Mouse (Mus musculus) limb, embryonic 11.5 days (tissue): ENCODE measurements around the gene Osbpl5. TPM values are rescaled to one million over a fixed set of nuclear protein-coding genes. Genes with fewer than 3 reads are reported as not detected.

ENCODE experiments used
- ATAC-seq: fragments of 200-750 bp; cut with Nextera tagmentation; 2 replicates; pipeline ENCODE4 v1.8.0; 2017; ENCODE audit warnings: low read depth; ENCODE audit not compliant: insufficient number of reproducible peaks, low FRiP score, low TSS enrichment
- DNase-seq: peaks from one replicate; pipeline ENCODE4 v3.0.0-alpha.2; 2015; ENCODE audit warnings: low spot score
- H3K27ac ChIP-seq: fragments of 300-500 bp; sonication (generic); replicated peaks from 2 replicates; pipeline ENCODE4 v1.5.1; 2014; ENCODE audit warnings: low read depth, mild to moderate bottlenecking, low read length
- H3K27me3 ChIP-seq: fragments of 300-500 bp; sonication (generic); 2 replicates; pipeline ENCODE4 v1.6.1; 2014; ENCODE audit warnings: mild to moderate bottlenecking, low read length, mixed read lengths; ENCODE audit not compliant: control insufficient read depth, insufficient read depth
- H3K36me3 ChIP-seq: fragments of 300-500 bp; sonication (generic); 2 replicates; pipeline ENCODE4 v1.6.1; 2014; ENCODE audit warnings: mild to moderate bottlenecking, low read length, moderate library complexity, mixed read lengths; ENCODE audit not compliant: control insufficient read depth, insufficient read depth
- H3K4me1 ChIP-seq: fragments of 300-500 bp; sonication (generic); 2 replicates; pipeline ENCODE4 v1.6.1; 2014; ENCODE audit warnings: low read length, mixed read lengths; ENCODE audit not compliant: control insufficient read depth, insufficient read depth
- H3K4me2 ChIP-seq: fragments of 300-500 bp; sonication (generic); 2 replicates; pipeline ENCODE4 v1.6.1; 2014; ENCODE audit warnings: low read depth, mild to moderate bottlenecking, moderate library complexity; ENCODE audit not compliant: severe bottlenecking
- H3K4me3 ChIP-seq: fragments of 300-500 bp; sonication (generic); 2 replicates; pipeline ENCODE4 v1.5.1; 2014; ENCODE audit warnings: low read depth, low read length
- H3K9ac ChIP-seq: fragments of 300-500 bp; sonication (generic); 2 replicates; pipeline ENCODE4 v1.6.1; 2014; ENCODE audit warnings: mild to moderate bottlenecking, low read length
- H3K9me3 ChIP-seq: fragments of 300-500 bp; sonication (generic); 2 replicates; pipeline ENCODE4 v1.6.1; 2016; ENCODE audit warnings: low read length; ENCODE audit not compliant: control insufficient read depth
- WGBS: fragments of 180-500 bp; shearing (Covaris S2); extraction: QIAGEN DNeasy Blood & Tissue Kit; methylation state at CpG from one replicate; pipeline ENCODE4 v1.1.7; 2014; 5-methylcytosine and 5-hydroxymethylcytosine counted together
- polyA plus RNA-seq: library from polyadenylated mRNA; unstranded; fragments of >200 nt; fragmentation: Nextera tagmentation; extraction: Ambion mirVana; gene quantifications from 2 replicates; pipeline ENCODE4 v1.2.1, GENCODE M21; 2014

Osbpl5 gene
- polyA plus RNA-seq, 1 experiment from 2014 or later, result 17.9 TPM

DNA sequence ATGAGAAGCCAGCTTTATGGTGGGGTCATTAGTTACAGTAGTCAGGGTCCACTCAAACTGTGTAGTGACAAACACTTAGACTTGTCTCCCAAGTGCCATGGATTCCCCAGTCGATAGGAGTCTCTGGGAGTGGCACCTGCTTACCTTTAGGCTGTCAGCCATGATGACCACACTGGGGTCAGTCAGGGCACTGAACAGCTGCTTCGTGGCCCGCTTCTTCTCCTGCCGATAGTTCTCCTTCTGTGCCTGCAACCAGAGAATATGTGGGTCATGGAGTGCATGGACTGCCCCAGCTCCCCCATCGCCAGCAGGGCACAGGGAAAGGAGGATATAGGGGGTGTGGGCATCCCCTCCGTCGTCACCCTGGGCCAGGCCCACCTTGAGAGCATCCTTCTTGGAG lies 47.4 kb downstream of the Osbpl5 start:
- H3K36me3 ChIP-seq, result 0 out of 2 replicates have a peak, but pooled peaks cover 4% of the 10 kb centered on the region
- no peak for ATAC-seq
- WGBS, result 90% methylated on average over 7 of the region's 7 CpGs

DNA sequence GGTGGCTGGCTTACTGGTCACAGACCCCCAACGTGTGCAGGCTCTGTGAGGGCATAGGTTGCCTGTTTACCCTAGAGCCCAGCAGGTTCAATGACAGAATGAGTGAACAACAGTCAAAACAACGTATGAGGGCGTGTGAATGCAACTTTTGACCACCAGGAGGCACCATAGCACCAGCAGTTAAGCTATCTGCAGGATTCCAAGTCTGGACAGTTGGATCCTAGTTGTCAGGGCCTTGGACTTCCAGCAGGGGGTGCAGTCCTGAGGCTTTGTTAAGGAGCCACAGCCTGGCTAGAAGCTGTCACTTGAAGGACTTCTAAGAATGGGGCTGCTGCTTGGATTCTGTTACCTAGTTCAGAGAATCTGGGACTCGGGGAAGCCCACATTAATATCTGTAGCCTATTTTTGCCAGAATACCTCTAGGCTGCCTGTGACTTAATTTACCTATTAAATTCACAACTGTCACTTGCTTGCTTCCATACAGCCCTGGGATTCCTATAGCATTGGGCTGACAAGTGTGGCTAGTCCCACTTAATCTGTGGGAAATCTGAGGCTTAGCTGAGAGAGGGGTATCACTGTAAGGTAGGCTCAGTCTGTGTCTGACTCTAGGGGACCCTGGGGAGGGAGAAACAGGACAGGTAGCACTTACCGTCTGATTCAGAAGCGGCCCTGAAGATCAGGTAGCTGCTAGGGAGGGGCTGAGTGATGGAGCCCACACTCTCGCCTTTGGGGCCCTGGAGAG lies 49.9 kb downstream of the Osbpl5 start:
- peak; percentile 95 for DNase-seq
- Histone ChIP-seq H3K4me2 (no peak overlapping the region), H3K4me1 (no peaks in the 10 kb centered on the region), H3K9ac (no peak overlapping the region), H3K9me3 (no peaks in the 10 kb centered on the region), H3K36me3 (0 out of 2 replicates have a peak, but pooled peaks cover 7% of the 10 kb centered on the region), H3K27me3 (no peaks in the 10 kb centered on the region), H3K4me3 (no peak overlapping the region), H3K27ac (no peak overlapping the region)
- no peak; the same call in 1 of the 2 replicates for ATAC-seq
- WGBS, result 38% methylated on average over 7 of the region's 7 CpGs

More for the DNA sequence above, 47.4 kb downstream of the Osbpl5 start:
- H3K9ac ChIP-seq, result no peak overlapping the region
- no peaks in the 10 kb centered on the region for H3K9me3 ChIP-seq
- H3K27ac ChIP-seq, result no peak overlapping the region
- H3K4me1 ChIP-seq, result no peaks in the 10 kb centered on the region
- DNase-seq, result no peak
- H3K4me2 ChIP-seq, result no peak overlapping the region
- no peak overlapping the region for H3K4me3 ChIP-seq
- H3K27me3 ChIP-seq, result no peaks in the 10 kb centered on the region

DNA sequence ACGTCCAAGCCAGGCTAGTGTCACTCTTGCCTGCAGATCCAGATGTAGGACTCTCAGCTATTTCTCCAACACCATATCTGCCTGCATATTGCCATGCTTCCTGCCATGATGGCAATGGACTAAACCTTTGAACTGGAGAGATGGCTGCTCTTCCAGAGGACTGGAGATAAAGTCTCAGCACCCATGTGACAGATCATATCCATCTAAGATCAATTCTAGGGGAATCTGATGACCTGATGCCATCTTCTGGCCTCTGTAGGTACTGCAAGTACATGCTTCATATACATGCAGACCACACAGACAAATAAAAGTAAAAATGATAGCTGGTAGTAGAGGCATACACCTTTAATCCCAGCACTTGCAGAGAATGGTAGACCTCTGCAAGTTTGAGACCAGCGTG lies 60.6 kb downstream of the Osbpl5 start:
- WGBS, result 70% methylated on average over 2 of the region's 2 CpGs
- Histone ChIP-seq H3K27me3 (no peaks in the 10 kb centered on the region), H3K4me2 (no peak overlapping the region), H3K27ac (no peak overlapping the region), H3K4me1 (no peaks in the 10 kb centered on the region), H3K36me3 (peaks cover 5% of the 10 kb centered on the region; the same call in 1 of the 2 replicates), H3K4me3 (no peak overlapping the region), H3K9ac (no peak overlapping the region), H3K9me3 (no peaks in the 10 kb centered on the region)
- DNase-seq (peak; percentile 48), ATAC-seq (no peak)

DNA sequence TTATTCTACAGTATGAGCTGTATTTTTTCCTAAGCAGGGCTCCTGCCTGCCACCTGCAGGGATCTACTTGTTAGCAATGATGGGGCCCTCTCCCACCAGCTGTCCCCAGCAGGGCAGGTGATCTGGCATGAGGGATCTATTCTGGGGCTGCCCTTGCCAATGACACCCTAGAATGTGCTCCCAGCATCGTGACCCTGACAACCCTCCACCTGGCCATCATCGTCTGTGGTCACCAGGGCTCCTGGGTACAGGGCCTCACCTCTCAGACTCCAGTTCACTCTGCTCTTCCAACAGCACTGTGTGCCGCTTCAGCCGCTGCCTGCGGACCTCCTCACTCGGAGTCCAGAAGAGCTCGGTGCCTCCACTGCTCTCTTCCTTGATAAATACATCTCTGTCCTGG lies 62.2 kb downstream of the Osbpl5 start:
- H3K9me3 ChIP-seq, result no peaks in the 10 kb centered on the region
- H3K27ac ChIP-seq, result no peak overlapping the region
- H3K4me3 ChIP-seq, result no peak overlapping the region
- no peak for ATAC-seq
- H3K27me3 ChIP-seq, result no peaks in the 10 kb centered on the region
- H3K36me3 ChIP-seq, result peaks cover 6% of the 10 kb centered on the region; the same call in 1 of the 2 replicates
- DNase-seq, result no peak
- WGBS, result 92% methylated on average over 7 of the region's 7 CpGs
- no peaks in the 10 kb centered on the region for H3K4me1 ChIP-seq
- no peak overlapping the region for H3K9ac ChIP-seq
- no peak overlapping the region for H3K4me2 ChIP-seq

DNA sequence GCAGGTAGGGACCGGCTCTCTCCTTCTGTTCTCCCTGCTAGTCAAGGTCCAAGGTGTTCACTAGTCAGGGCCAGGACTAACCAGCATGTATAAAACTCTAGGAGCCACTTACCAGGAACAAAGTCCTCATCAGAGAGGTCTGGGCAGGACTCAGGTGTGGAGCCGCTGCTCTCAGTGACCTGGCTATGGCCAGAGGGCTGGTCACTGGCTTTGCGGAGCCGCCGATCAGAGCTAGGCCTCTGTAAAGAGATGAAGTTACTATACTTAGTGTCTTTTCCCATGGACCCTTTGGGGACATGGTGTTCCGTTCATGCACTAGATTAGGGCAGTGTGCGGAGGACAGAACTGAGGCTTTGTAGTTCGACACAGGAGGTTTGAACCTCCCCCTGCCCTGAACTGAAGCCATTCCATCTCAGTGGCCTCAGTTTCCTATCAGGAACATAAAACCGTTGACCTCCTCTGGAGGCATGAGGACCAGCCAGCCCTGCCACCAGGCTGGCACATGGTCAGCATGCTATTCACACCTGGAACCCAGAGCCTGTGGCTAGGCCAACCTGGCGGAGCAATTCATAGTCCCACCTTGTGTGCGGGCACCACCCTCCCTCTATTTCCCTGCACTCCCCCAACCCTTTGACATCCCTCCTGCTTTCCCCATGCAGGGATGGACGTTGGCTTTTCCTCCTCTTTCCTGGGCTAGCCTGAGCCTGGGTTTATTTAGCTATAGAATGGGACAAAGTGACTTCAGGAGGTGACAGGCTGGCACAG lies 63.9 kb downstream of the Osbpl5 start:
- Histone ChIP-seq H3K9ac (no peak overlapping the region), H3K9me3 (no peaks in the 10 kb centered on the region), H3K4me1 (no peaks in the 10 kb centered on the region), H3K4me3 (no peak overlapping the region), H3K27me3 (no peaks in the 10 kb centered on the region), H3K4me2 (no peak overlapping the region), H3K27ac (no peak overlapping the region), H3K36me3 (peaks cover 9% of the 10 kb centered on the region; the same call in 1 of the 2 replicates)
- no peak for DNase-seq
- 89% methylated on average over 12 of the region's 12 CpGs for WGBS
- no peak for ATAC-seq

DNA sequence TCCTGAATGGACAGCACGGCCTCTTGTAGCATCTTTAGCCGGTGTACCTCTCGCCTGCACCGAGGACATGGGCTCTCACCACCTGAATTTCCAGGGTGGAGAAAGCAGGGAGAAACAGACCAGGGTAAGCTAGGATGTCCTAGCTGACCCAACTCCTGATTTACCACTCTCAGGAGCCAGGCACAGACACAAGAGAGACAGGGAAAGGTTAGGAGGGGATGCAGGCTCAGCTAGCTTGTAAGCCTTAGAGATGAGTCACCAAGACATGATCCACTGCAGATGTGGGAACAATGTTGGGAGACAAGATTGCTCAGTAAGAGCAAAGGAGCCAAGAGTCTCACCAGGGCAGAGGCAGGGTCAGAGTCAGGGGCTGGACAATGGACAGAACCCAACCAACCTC lies 64.9 kb downstream of the Osbpl5 start:
- no peaks in the 10 kb centered on the region for H3K27me3 ChIP-seq
- WGBS, result 94% methylated on average over 4 of the region's 4 CpGs
- H3K27ac ChIP-seq, result no peak overlapping the region
- H3K9ac ChIP-seq, result no peak overlapping the region
- H3K36me3 ChIP-seq, result peaks cover 9% of the 10 kb centered on the region; the same call in 1 of the 2 replicates
- no peaks in the 10 kb centered on the region for H3K4me1 ChIP-seq
- no peak for ATAC-seq
- no peaks in the 10 kb centered on the region for H3K9me3 ChIP-seq
- no peak overlapping the region for H3K4me3 ChIP-seq
- no peak for DNase-seq
- no peak overlapping the region for H3K4me2 ChIP-seq

DNA sequence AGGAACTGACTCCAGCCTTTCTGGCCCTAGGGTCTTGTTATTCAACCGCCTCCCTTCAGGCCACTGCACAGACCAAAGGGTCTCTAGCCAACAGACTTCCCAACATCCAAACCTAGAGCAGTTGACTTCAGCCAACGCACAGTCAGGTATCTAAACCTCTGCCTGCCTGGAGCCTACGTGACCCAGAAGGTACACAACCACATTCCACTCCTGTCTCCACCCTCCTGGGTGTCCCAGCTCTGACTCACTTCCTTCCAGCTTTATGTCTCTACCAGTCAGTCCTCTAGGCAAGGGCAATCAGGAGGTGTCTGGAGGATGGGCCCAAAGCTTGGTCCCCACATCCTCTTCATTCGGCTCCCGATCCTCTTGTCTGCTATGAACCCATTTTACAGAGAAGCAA lies 65.6 kb downstream of the Osbpl5 start:
- no peak overlapping the region for H3K4me3 ChIP-seq

DNA sequence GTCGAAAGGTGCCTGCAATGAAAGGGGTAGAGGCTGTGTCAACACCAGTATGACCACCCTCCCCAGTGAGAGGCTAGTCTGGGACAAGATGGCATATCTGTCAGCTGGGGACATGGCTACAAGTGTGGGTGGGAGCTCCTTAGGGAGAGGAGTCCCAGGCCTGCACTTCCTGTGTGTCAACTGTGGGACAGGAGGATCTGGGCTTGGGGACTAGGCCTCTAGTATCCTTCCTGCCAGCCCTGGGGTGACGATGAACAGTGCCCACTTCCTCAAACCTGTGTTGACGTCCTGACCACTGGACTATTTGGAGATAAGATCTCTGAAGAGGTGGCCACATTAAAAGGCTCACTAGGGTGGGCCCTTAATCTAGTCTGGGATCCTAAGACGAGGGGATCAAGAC lies 66.8 kb downstream of the Osbpl5 start:
- Histone ChIP-seq H3K4me3 (no peak overlapping the region), H3K9ac (no peak overlapping the region), H3K27me3 (no peaks in the 10 kb centered on the region), H3K4me2 (no peak overlapping the region), H3K4me1 (no peaks in the 10 kb centered on the region), H3K9me3 (no peaks in the 10 kb centered on the region), H3K27ac (no peak overlapping the region), H3K36me3 (peaks cover 9% of the 10 kb centered on the region; the same call in 1 of the 2 replicates)
- WGBS, result 73% methylated on average over 4 of the region's 4 CpGs
- no peak for ATAC-seq
- no peak for DNase-seq

More for the DNA sequence above, 65.6 kb downstream of the Osbpl5 start:
- no peaks in the 10 kb centered on the region for H3K9me3 ChIP-seq
- ATAC-seq (no peak), DNase-seq (no peak)
- no peaks in the 10 kb centered on the region for H3K27me3 ChIP-seq
- no peaks in the 10 kb centered on the region for H3K4me1 ChIP-seq
- peaks cover 9% of the 10 kb centered on the region; the same call in 1 of the 2 replicates for H3K36me3 ChIP-seq
- WGBS, result 93% methylated on average over 5 of the region's 5 CpGs
- no peak overlapping the region for H3K9ac ChIP-seq
- no peak overlapping the region for H3K4me2 ChIP-seq
- no peak overlapping the region for H3K27ac ChIP-seq
